Mouse (Mus musculus) left cerebral cortex, adult 8-10 months (tissue): ENCODE results near the gene Lgals2. TPM values are rescaled to one million over a fixed set of nuclear protein-coding genes. Genes with fewer than 3 reads are reported as not detected.
"Not testable (repeated sequence)": the region's sequence is repeated elsewhere in the genome, so short reads cannot be mapped to it uniquely, and the experiment has no call there.

ENCODE experiments used
- DNase-seq, 2 experiments: peaks; one replicate each; pipeline ENCODE4 v3.0.0; 2022; ENCODE audit warnings: low spot score in 2 of 2
- total RNA-seq, 4 experiments: library from RNA; stranded (reverse); gene quantifications; 2 replicates each; pipeline ENCODE4 v1.2.4; 2022

The Lgals2 gene
- total RNA-seq, 4 experiments from 2014 or later: not detected

- DNase-seq: no peak
These were observed 20.2 kb upstream of the Lgals2 start for GRCm38 (mm10) chr15:78875537-78875936.

- DNase-seq: no peak
These were observed 19.7 kb upstream of the Lgals2 start for GRCm38 (mm10) chr15:78874989-78875388.

DNA sequence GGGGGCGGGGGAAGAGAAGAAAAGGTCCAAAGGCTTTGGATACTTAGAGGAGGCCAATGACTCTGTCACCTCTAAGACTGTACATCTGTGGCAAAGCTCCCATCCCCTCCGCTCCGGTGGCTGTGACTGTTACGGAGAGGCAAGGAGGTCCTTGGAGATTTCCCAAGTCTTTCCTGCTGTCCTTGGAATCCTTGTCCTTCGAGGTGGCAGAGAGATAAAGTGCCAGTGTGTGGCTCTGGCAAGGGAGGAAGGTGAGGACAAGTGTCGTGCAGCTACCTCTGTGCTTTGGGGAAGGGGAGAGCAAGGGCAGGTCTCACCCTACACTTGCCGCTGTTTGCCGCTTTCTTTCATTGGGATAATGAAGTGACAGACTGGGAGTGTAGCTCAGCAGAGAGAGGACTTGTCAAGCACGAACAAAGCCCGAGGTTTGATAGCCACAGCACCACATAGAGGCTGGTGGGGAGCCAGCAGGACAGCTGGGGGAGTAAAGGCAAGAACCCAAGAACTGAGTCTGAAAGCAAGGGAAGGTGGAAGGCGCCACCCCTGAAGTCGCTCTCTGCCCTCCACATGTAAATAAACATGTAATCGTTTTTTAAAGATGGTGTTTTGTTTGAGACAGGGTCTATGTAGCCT, 18.6 kb upstream of the Lgals2 start:
- DNase-seq: no peak

GRCm38 (mm10) chr15:78872021-78872608, 16.8 kb upstream of the Lgals2 start:
- no peak for DNase-seq

DNA sequence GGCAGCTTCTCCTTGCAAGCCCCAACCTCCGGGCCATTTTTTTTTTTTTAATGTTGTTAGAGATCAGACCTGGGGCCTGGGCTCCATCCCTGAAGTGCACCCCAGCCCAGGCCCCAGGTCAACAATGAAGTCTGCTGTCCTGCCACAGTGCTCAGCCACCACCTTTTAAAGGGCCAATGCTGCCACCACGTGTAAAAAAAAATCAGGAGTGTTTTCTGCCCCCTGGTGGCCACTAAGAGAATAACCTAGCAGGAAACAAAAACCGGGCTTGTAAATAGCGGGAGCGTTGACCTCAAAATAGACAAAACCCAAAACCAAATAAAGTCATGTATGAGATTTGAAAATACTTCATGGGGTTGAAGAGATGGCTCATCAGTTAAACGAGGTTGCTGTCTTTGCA, 14.4 kb upstream of the Lgals2 start:
- DNase-seq: no peak

GRCm38 (mm10) chr15:78868826-78869233, 13.5 kb upstream of the Lgals2 start:
- no peak for DNase-seq

DNA sequence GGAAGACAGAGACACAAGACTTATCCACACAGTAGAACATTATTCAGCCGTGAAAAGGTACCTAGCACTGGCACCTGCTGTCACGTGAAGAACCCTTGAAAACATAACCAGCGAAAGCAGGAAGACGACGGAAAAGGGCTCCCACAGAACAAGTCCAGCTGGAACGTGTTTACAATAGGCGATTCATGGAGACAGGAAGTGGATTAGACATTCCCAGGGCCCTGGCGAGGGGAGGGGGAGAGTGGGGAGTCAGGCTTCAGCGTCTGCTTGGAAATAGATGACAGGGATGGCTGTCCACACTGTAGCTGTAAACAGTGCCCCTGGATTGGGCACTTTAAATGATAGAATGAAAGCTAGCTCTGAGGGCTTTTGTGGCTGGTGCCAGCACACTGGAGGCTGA, 13.1 kb upstream of the Lgals2 start:
- DNase-seq: no peak

DNA sequence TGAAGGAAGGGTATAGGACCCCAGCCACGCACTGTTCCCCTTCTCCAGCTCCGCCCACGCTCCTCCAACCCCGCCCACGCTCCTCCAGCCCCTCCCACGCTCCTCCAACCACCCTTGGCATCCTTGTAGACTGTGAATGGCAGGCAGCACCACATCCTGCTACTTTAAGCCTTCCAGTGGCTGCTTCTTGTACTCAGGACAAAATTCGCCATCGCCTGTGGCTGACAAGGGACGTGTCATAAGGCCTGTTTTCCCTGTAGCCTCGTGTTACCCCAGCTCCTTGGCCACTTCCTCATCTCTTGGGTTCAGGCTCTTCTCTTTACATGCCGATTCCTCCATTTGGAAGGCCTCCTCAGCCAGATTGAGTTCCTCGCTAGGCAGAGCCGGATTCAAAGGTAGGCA, 8.5 kb upstream of the Lgals2 start:
- DNase-seq: no peak

GRCm38 (mm10) chr15:78863154-78863553, 7.8 kb upstream of the Lgals2 start:
- no peak for DNase-seq

DNA sequence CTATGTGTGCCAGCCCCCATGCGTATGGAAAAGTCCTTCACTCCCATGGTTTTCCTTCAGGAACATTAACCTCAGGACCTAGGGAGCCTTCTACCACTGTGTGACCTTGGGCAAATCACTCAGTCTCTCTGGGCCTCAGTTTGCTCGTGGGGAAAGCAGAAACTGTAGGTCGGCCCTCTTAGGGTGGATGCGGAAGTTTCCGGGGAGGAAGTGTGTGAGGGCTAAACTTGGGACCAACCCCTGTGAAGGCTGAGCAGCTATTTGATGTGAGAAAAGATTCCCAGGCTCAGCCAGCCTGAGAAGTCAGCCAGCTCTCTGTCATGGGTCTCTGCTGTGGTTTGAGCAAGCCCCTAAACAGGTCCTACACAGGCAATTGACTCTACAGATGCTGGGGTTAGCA, 7.0 kb upstream of the Lgals2 start:
- no peak for DNase-seq

DNA sequence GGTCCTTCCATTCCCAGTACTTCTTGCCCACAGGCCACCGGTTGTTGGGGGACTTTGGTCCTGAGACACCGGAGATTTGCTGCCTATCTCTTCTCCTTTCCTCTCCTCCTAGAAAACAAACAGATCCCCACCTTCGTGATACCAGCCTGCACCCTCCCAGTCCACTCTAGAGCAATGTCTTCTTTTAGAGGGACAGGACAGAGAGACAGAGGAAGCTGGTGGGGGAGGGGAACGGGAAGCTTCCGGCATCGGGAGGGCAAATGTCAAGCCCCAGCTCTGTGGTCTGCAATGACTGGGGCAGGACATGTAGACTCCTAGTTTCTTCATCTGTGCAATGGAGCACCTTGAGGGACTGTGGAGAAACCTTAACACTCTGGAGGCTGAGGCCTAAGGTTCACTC, 4.4 kb upstream of the Lgals2 start:
- no peak for DNase-seq

DNA sequence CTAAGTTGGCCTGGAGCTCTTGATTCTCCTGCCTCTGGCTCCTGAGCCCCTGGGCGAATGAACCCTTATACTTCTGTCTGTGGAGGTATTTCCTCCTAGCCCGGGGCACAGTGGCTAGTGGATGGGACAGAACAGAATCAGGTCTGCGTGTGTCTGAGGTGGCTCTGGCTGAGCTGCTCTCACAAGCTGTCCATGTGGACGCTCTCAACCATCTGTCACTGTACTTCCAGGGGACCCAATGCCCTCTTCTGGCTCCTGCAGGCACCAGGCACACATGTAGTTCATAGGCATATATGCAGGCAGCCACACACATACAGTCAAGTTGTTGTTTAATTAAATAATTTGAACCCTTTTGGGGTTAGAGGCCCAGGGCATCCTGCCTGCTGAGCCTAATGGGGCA, 4.0 kb upstream of the Lgals2 start:
- no peak for DNase-seq

DNA sequence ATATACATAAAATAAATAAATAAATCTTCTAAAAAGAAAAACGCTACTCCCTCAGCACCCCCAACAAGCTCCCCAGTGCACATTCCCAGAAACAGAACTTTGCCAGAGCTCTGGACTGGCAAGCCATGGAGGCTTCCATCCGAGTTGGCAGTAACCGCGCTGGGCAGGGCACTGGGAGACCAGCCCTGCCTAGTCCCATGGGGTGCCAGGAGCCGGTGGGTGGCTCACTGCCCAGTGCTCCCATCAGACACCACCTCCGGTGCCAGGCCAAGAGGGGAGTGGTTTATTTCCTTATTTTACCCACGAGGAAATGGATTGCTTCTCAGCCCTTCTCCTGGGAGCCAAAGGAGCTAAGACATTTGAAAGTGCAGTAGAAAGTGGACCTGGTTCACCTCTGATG, 1.7 kb upstream of the Lgals2 start:
- peak in 1 of 2 experiments; percentile 67 for DNase-seq

DNA sequence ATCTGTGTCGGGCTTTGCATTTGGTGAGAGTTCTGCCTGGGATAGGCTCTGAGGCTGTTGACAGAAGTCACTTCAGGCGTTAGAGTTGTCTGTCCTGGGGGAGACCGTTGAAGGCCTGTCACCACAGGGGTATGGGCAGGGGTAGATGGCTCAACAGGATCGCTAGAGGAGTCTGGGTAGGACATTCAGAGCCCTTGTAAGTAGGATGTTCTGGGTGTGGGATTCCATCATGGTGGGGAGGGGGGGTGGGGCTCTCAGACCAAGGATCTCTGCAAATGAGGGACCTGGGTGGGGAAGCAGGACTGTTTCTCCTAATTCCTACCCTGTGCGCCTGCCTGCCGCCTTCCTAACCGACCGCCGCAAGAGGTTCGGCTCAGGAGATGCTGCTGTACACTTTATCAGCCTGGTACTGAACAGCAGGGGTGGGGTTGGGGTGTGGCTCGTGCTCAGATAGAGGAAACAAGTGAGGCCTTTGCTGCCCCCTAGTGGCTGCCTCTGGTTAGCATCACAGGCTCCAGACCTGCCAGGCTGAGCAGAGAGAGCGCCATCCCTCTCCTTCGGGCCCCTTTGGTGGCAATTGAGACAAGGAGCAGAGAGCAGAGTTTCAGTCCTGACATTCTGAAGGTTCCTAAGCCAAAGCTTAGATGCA, 3.7 kb downstream of the Lgals2 start:
- DNase-seq: peak; percentile 82

DNA sequence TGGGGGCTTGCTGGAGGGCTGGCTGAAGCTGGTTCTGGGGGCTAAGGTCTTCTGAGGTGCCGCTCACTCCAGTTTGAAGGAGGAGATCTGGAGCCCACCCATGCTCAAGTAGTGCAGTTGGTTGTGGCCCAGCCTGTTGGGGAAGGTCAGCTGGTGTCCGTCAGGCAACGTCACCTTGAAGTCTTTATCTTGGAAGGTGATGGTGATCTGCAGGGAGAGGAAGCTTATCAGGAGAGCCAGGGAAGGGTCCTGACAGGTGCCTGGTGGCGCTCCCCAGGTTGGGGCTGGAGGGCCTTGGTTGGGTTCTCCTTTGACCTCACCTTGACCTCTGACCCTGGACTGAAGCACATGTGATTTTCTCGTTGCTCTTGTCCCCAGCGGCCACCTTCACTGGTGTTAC, 4.4 kb downstream of the Lgals2 start:
- no peak for DNase-seq

DNA sequence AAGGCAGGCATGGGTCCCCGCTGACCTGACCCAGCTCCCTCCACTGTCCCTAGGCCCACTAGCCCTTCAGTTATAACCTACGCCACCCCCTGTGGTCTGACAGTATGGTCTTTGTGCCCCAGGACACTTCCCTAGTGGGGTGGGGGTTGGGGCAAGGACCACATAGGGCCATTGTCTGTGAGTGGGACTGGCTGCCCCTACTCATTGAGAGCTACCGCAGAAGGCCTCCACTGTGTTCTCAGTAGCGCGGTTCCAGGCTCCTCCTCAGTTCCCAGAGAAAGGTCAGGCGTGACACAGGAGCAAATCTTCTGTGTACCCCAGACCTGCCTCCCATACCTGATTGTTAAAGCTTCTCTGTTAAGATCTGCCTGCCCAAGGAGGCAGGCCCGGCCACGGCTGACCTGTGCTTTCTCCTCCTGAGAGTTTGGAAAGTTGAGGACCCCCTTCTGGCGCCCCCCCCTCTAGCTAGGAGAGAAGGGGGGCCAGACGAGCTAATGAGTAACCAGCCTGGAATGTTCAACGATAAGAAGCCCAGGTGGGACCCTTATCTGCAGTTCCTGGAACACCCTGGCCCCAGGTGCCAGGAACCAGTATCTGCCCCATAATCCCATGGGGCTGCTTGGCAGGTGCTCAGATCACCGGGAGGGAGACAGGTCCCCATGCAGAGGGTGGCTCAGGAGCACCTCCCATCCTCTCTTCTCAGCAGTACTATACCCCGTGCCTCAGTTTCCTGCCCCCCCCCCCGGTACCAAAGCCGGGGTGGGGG, 5.1 kb downstream of the Lgals2 start:
- DNase-seq: peak in 1 of 2 experiments; percentile 68

- DNase-seq: no peak
These were observed 5.8 kb downstream of the Lgals2 start for GRCm38 (mm10) chr15:78849485-78849884.

DNA sequence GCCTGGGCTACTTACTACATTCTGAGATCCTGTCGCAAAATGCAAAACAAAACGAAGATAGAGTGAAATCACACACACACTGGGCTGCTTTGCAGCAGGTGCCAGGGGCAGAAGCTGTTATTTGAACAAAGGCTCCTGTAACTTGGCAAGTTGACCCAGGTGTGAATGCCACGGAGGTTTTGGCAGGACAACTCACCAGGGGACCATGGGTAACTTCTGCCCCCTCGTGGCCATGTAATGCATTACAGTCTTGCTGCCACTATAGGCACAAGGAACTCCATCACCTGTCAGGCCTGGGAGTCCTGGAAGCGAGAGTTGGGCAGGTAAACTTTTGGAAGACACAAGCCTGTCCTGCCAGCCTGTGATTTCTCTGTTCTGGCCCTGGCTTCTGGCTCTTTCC, 6.9 kb downstream of the Lgals2 start:
- peak; percentile 45 to 81 for DNase-seq

DNA sequence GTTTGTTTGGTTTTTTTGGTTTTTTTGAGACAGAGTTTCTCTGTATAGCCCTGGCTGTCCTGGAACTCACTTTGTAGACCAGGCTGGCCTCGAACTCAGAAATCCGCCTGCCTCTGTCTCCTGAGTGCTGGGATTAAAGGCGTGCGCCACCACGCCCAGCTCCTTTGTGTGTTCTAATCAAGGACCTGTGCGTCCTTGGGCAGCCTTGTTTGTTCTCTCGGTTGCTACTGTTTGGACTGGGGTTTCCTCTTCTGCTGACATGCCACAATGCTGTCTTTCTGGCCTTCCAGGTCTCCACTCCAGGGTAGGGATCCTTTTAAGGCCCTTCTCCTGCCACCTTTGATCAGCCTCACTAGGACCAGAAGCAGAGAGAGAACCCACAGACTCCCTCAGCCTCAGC, 8.5 kb downstream of the Lgals2 start:
- DNase-seq: not testable (repeated sequence)

- no peak for DNase-seq
These were observed 9.0 kb downstream of the Lgals2 start for GRCm38 (mm10) chr15:78846352-78846751.

- DNase-seq: no peak
These were observed 9.5 kb downstream of the Lgals2 start for GRCm38 (mm10) chr15:78845867-78846266.

DNA sequence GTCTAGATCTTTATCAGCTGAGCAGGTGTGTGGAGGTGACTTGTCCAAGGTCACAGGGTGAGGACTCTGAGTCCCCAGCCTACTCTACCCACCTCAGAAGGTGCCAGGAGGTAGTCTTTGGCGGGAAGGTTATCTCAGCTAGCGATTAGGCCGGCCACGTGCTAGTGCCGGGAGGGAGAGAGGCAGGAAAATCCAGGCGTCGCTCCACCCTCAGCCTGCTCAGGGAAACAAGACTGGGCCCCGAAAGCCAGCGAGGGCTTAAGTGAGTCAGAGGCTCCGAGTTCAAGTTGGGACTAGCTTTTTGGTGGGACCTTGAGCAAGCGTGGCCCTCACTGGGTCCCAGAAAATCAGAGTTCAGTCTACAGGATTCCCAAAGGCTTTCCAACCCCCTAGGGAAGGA, 10.0 kb downstream of the Lgals2 start:
- no peak for DNase-seq
